Mouse (Mus musculus): ENCODE data around the gene Pglyrp2.

Pglyrp2 gene

DNA sequence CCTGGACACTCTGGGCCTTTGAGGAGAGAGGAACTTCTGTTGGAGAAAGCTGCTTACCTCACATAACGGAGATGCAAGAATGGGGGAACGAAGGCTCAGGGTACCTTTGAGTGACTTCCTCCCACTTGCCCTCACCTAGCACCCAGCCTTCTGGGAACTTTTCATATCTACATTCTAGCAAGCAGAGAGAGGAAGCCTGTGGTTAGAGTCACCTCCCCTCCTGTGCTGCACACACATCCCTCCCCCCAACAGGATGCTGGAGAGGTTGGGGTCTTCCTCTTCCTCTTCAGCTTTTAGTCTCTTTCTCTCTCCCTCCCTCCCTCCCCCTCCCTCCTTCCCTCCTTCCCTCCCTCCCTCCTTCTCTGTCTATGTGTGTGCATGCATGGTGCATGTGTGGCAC, at the start of gene Pglyrp2:
TSS of gene Pglyrp2 (minus strand) at position 134 of the 400 bp plus-strand sequence.
- DNase-seq (ENCODE audit: low spot score in 2 of 2) = no peak

GRCm38 (mm10) chr17:32472176-32472575, 48.2 kb upstream of the Pglyrp2 start:
- DNase-seq (ENCODE audit: low spot score in 2 of 2) = no peak

DNA sequence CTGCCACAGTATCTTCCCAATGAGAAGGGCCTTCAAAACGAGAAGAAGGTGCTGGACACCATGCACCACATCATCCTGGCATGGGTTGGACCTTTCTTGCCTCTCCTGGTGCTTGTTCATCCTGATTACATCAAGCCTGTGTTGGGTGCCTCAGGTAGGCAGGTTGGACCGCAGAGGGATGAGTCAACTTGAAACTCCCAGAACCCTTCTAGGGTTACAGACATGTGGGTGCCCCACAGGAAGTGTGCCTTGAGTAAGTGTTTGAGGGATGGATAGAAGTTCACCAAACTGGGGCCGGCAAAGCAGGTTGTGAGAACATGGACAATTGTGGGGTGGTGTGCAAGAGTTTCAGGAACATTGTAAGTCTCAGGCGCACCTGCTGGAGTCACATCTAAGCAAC, 46.8 kb upstream of the Pglyrp2 start:
- DNase-seq (ENCODE audit: low spot score in 2 of 2) = no peak

DNA sequence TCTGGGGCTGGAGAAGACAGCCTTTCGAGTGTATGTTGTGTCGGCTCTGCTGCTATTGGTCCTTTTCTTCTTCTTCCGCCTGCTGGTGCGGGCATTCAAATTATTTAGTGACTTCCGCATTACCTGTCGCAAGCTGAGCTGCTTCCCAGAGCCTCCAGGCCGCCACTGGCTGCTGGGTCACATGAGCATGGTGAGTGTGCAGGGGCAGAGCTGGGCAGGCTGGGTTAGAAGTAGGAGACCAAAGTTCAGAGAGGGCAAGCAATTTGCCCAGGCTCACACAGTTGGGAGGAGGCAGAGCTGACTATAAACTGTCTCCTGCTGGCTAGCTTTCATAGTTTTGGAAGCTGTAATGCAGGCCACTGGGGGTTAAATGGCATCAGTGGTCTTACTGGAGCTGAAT, 44.5 kb upstream of the Pglyrp2 start:
- no peak for DNase-seq (ENCODE audit: low spot score in 2 of 2)

- peak; percentile 46 to 72 for DNase-seq (ENCODE audit: low spot score in 2 of 2)
These were observed 31.0 kb upstream of the Pglyrp2 start for GRCm38 (mm10) chr17:32454997-32455396.

DNA sequence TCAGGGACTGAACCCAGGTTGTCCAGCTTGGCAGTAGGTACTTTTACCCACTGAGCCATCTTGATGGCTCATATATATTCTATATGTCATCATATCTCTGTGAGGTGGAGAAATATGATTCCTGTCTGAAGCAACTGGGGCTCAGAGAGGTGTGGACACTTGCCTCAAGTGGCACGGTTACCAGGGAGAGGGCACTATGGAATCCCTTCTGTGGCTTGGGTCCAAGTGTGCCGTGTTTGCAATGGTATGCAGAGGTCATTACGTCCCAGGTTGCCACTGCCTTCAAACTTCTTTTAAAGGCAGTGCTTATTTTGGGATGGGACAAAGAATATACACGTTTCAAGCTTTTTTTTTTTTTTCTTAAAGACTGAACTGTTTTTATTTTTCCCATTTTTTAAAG, 30.2 kb upstream of the Pglyrp2 start:
- no peak for DNase-seq (ENCODE audit: low spot score in 2 of 2)

DNA sequence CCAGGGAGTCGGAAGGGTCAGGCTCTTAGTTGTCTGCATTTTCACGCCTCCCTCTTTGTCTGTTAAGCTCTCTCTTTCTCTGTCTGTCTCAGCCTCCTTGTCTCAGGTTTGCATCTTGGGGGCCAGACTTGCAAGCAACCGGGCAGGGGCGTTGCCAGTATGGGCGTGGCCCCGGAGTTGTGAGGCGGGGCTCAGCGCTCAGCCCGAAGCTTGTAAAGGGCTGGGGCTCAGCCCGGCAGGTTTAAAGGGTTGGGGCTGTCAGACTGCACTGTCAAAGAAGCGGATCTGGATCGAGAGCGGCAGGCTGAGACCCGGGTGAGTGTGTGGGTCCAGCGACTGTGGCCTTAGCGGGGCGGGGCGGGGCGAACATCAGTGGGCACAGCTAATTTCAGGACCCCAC, 28.5 kb upstream of the Pglyrp2 start, which contains the start of gene Cyp4f39:
TSS of gene Cyp4f39 (plus strand) at position 242 of the 400 bp plus-strand sequence.
- DNase-seq (ENCODE audit: low spot score in 2 of 2) = peak; percentile 50 to 63

GRCm38 (mm10) chr17:32450844-32451537, 27.0 kb upstream of the Pglyrp2 start:
- DNase-seq (ENCODE audit: low spot score in 2 of 2) = no peak

DNA sequence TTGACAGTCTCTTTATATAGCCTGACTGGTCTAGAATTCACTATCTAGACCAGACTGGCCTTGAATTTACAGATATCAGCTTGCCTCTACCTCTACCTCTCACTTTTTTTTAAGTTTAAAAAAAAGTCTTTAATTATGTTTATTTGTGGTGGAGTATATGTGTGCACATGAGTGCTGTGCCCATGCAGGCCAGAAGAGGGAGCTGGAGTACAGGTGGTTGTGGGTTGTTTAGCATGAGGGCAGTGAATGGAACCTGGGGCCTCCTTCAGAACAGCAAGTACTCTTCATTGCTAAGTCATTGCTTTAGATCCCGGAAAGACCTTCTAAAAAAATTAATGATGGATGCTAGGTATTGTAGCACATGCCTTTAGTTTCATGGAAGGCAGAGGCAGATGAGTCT, 25.1 kb upstream of the Pglyrp2 start:
- no peak for DNase-seq (ENCODE audit: low spot score in 2 of 2)

DNA sequence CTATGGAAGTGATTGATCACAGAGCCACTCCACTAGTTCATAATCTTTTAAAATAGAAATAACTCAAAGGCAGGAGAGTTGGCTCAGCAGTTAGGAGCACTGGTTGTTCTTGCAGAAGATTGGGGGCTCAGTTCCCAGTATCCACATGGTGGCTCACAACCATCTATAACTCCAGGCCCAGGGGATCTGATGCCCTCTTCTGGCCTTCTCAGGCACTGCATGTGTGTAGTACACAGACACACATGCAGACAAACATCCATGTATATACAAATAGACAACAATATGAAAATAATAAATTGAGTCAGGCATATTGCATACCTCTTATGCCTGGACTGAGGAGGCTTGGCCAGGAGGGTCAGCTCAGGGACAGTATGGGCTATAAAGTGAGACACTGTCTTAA, 23.2 kb upstream of the Pglyrp2 start:
- no peak for DNase-seq (ENCODE audit: low spot score in 2 of 2)

- no peak for DNase-seq (ENCODE audit: low spot score in 2 of 2)
These were observed 21.0 kb upstream of the Pglyrp2 start for GRCm38 (mm10) chr17:32445016-32445415.

- DNase-seq (ENCODE audit: low spot score in 2 of 2) = no peak
These were observed 19.3 kb upstream of the Pglyrp2 start for GRCm38 (mm10) chr17:32443245-32443644.

DNA sequence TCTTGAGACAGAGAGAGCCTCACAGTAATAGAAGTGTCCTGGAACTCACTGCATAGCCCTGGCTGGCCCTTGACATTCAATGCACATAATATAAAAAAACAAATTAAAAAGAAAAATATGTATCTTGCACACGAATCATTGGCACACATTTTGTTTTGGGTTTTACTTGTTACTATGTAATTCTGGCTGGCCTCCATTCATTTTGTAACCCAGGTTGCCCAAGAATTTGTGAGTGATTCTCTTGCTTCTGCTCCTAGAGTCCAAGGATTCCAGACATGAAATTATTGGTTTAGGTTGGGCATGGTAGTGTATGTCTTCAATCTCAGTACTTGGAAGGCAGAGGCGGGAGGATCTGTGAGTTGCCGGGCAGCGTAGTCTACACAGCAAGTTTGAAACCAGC, 13.1 kb upstream of the Pglyrp2 start:
- no peak for DNase-seq (ENCODE audit: low spot score in 2 of 2)

- DNase-seq (ENCODE audit: low spot score in 2 of 2) = no peak
These were observed 11.2 kb upstream of the Pglyrp2 start for GRCm38 (mm10) chr17:32435151-32435550.

- DNase-seq (ENCODE audit: low spot score in 2 of 2) = no peak
These were observed 10.4 kb upstream of the Pglyrp2 start for GRCm38 (mm10) chr17:32434324-32434723.

- DNase-seq (ENCODE audit: low spot score in 2 of 2) = no peak
These were observed 8.0 kb upstream of the Pglyrp2 start for GRCm38 (mm10) chr17:32431972-32432371.

GRCm38 (mm10) chr17:32426610-32427009, 2.6 kb upstream of the Pglyrp2 start:
- no peak for DNase-seq (ENCODE audit: low spot score in 2 of 2)

- DNase-seq (ENCODE audit: low spot score in 2 of 2) = no peak
These were observed 3.2 kb downstream of the Pglyrp2 start for GRCm38 (mm10) chr17:32420781-32421180.

DNA sequence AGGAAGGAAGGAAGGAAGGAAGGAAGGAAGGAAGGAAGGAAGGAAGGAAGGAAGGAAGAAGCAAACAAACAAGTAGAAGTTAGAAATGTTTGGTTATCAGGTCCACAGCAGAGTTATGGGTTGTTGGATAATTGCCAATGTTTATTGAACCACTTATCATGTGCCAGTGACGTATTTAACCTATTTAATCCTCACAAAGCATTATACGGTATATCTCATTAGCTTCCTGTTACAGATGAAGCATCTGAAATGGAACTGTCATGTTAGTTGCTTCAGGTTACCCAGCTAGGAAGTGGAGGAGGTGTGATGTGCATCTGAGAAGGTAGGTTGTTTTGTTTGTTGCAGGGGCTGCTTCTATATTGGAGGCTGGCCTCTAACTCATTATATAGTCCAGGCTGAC, 4.0 kb downstream of the Pglyrp2 start:
- no peak for DNase-seq (ENCODE audit: low spot score in 2 of 2)

DNA sequence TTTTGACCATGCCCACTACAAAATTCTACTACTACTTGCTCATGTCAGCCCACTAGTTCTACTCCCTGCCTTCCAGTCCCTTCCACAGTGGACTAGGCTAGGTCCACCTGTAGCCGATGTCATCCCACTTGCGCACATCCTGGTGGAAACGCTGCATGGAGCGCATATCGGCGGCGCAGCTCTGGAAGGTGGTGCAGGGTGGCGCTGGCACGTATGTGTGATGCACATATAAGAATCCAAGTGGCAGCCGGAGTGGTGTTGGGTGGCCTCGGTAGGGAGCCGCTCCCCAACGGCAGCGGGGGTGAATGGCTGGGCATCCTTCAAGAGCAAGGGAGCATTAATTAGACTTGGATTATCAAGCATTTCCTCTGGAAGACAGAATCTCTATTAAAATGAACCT, 7.2 kb downstream of the Pglyrp2 start:
- no peak for DNase-seq (ENCODE audit: low spot score in 2 of 2)

GRCm38 (mm10) chr17:32415417-32416020, 8.4 kb downstream of the Pglyrp2 start:
- DNase-seq (ENCODE audit: low spot score in 2 of 2) = no peak

DNA sequence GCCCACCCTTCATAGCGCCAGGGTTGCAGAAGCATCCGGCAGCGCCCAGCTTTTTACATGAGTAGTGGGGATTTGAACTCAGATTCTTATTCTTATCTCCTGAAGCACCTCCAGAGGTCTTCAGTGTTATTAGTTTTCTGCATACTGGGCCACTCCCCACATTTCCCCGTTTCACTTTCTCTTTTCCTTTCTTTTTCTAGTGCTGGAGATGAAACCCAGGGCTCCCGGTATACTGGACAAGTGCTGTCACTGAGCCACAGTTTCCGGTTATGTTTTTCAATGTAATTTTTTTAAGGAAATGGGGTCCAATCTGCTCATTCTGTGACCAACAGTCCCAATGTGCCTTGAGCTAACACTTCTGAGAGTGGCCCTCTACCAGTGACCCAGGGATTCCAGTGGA, 12.1 kb downstream of the Pglyrp2 start:
- DNase-seq (ENCODE audit: low spot score in 2 of 2) = no peak

DNA sequence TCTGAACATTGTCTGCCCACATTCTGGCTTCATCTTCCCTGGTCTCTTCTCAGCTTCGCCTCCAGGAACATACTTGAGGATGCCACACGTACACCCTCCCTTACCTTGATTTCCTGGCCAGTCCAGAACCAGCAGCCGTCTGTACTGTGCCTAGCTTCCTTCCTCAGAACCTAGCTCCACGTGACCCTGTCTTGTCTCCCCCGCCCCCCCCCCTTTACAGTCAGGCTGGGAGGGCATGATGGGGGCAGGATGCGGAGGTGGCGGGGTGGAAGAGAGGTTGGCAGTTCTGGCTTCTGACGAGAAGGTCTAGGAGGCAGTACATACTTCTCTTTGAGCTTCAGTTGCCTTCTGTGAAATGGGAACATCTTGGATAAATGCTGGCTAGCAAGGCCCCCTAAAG, 20.6 kb downstream of the Pglyrp2 start, which contains the start of gene Rasal3:
TSS of gene Rasal3 (minus strand) at position 167 of the 400 bp plus-strand sequence.
- no peak for DNase-seq (ENCODE audit: low spot score in 2 of 2)

DNA sequence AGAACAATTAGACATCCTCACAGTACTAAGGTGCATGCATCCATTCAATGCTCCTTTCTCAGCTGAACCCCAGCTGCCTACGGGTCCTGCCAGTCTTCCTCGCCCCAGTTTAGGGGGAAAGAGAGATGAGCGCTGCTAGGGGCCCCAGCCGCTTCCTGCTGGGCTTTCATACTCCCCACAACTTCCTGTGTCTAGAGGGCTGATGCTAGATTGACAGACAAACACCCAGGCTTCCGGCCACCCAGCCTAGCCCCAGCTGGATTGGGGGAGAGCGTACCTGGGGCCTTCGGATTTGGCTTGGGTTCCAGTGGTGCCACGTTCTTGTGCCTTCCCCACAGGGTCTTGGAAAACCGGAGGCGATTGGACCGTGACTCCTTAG, 21.2 kb downstream of the Pglyrp2 start:
- no peak for DNase-seq (ENCODE audit: low spot score in 2 of 2)
